Mouse (Mus musculus) testis, adult 2 months (tissue): ENCODE data around the gene Olfr768. TPM values are rescaled to one million over a fixed set of nuclear protein-coding genes. Genes with fewer than 3 reads are reported as not detected.
"Not testable (repeated sequence)": the region's sequence is repeated elsewhere in the genome, so short reads cannot be mapped to it uniquely, and the experiment has no call there.

Experiments used
- H3K27ac ChIP-seq: fragments of 200-500 bp; 2 replicates; pipeline ENCODE4 v1.5.1; 2012; ENCODE audit warnings: low read depth, low read length; ENCODE audit not compliant: control insufficient read depth, insufficient read depth
- H3K27me3 ChIP-seq: fragments of 200-500 bp; 2 replicates; pipeline ENCODE4 v1.6.1; 2012; ENCODE audit warnings: mild to moderate bottlenecking, low read length, moderate library complexity; ENCODE audit not compliant: control insufficient read depth, insufficient read depth
- H3K36me3 ChIP-seq: fragments of 200-500 bp; 2 replicates; pipeline ENCODE4 v1.6.1; 2012; ENCODE audit warnings: mild to moderate bottlenecking, low read length; ENCODE audit not compliant: control insufficient read depth, insufficient read depth
- H3K4me1 ChIP-seq: fragments of 200-500 bp; 2 replicates; pipeline ENCODE4 v1.6.1; 2012; ENCODE audit warnings: low read length; ENCODE audit not compliant: control insufficient read depth, insufficient read depth
- H3K4me3 ChIP-seq: fragments of 200-500 bp; 2 replicates; pipeline ENCODE4 v1.5.1; 2012; ENCODE audit warnings: low read depth, mild to moderate bottlenecking, low read length, moderate library complexity, mixed read lengths; ENCODE audit not compliant: control insufficient read depth
- CTCF ChIP-seq: fragments of 200-500 bp; IDR thresholded peaks from 2 replicates; pipeline ENCODE4 v1.5.1; 2012; ENCODE audit warnings: low read depth, mild to moderate bottlenecking, inconsistent platforms, low read length, moderate library complexity; ENCODE audit not compliant: control insufficient read depth, insufficient read depth, insufficient replicate concordance
- POLR2A ChIP-seq: fragments of 200-500 bp; IDR thresholded peaks from 2 replicates; pipeline ENCODE4 v1.6.1; 2012; ENCODE audit warnings: low read depth, mild to moderate bottlenecking, inconsistent platforms, low read length, moderate library complexity; ENCODE audit not compliant: control insufficient read depth
- polyA plus RNA-seq: library from polyadenylated mRNA; depleted of rRNA; stranded (reverse); fragments of >200 nt; gene quantifications from 2 replicates; pipeline ENCODE4 v1.2.3, GENCODE M21; 2012; rRNA removed

The Olfr768 gene
- not detected in 2 replicates for polyA plus RNA-seq

DNA sequence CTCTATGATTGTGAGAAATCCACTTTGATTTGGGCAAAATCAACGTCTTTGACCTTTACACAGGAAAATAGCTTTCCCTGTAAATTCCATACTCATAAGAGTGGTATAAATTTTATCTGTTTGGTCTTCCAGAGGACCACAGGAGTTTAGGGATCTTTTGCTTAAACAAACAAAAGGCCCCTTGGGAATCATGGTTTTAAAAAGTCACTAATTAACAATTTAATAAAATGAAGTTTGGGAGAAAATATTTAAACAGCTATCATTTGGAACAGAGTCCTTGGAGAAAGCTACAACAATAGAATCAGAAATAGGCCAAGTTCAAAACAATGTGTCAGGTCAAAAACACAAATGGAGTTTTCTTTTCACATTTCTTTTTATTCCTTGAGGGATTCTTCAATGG lies at the start of gene Olfr768:
Gene Olfr768 (minus strand): TSS at position 101 of the 400 bp plus-strand sequence.
- Histone ChIP-seq H3K4me1 (no peaks in the 10 kb centered on the region), H3K36me3 (no peaks in the 10 kb centered on the region), H3K27me3 (no peaks in the 10 kb centered on the region), H3K27ac (no peak within 1 kb of the TSS), H3K4me3 (no peak within 1 kb of the TSS)
- no peak for TF ChIP-seq CTCF
- TF ChIP-seq POLR2A, result no peak

DNA sequence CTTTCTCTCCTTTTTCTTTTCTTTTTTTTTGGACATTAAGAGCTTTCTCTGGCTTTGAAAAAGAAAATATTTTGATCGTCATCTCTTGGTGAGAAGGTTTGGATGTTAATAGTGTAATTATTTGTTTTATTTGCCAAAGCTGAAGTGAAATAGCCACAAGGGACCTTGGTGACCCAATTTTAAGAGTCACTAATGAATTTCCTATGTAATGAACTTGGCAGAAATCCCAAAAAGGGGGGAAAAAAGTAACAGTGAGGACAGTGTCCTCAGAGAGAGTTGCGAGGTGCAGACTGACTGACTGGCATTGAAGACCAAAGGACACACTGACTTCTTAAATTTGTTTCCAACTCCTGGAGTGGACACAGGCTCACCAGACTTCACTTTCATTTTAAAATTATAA lies 39.7 kb upstream of the Olfr768 start, which contains the start of gene Olfr770:
Gene Olfr770 (minus strand): TSS at position 101 of the 400 bp plus-strand sequence.
- Histone ChIP-seq H3K4me1 (no peaks in the 10 kb centered on the region), H3K27ac (no peak within 1 kb of the TSS), H3K4me3 (no peak within 1 kb of the TSS), H3K36me3 (no peaks in the 10 kb centered on the region), H3K27me3 (no peaks in the 10 kb centered on the region)
- TF ChIP-seq POLR2A (no peak), CTCF (no peak)

DNA sequence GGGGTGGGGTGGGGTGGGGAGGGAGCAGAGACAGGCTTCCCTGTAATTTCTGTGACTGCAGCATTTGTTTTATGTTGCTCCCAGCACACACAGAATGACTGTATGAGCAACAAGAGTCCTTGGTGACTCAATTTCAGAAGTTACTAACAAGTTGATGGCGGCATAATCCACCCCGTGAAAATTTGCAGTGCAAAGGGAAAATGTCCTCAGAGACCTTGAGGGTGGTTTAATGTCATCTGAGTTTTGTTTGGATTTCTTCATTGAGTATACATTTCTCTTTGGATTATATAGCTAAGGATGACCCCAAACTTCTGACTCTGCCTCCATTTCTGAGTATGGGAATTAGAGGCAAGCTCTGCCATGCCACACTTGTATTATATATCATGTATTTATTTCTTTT lies 18.6 kb upstream of the Olfr768 start, which contains the start of gene Olfr769:
Gene Olfr769 (minus strand): TSS at position 101 of the 400 bp plus-strand sequence.
- TF ChIP-seq POLR2A (no peak), CTCF (no peak)
- Histone ChIP-seq H3K4me3 (no peak within 1 kb of the TSS), H3K27me3 (no peaks in the 10 kb centered on the region), H3K4me1 (no peaks in the 10 kb centered on the region), H3K36me3 (no peaks in the 10 kb centered on the region), H3K27ac (no peak within 1 kb of the TSS)

DNA sequence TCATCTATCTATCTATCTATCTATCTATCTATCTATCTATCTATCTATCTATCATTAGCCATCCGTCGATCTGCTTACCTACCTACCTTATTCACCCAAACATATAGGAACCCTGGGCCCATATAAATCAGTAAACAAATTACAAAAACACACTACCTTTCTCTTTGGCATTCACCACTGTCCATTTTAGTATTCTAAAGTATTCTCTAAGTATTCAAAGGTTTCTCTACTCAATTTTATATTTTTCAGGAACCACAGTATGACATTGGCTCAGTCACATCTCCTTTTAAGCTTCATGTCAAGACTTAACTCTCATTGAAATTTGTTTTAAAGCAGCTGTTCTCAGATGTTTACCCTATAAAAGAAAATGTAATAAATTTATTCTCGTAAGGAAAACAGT lies 16.0 kb upstream of the Olfr768 start:
- Histone ChIP-seq H3K27me3 (no peaks in the 10 kb centered on the region), H3K4me3 (no peak overlapping the region), H3K27ac (no peak overlapping the region), H3K36me3 (no peaks in the 10 kb centered on the region), H3K4me1 (no peaks in the 10 kb centered on the region)
- TF ChIP-seq POLR2A, result no peak
- no peak for TF ChIP-seq CTCF

DNA sequence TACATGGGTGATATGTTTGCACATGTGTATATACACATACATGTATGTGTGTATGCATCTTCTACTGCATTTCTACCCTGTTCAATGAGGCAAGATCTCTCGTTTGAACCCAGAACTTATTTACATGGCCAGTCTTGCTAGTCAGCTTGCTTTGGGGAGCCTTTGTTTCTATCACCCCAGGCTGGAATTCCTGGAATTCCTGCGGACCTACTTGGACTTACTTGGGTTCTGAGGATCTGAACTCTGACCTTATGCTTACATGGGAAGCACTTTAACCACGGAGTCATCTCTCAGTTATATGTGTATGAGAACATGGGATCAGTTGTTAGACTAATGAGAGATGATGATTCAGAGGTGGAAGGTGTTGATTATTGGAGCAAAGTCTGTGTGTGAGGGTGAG lies 2.1 kb upstream of the Olfr768 start:
- H3K4me3 ChIP-seq, result no peak overlapping the region
- H3K4me1 ChIP-seq, result no peaks in the 10 kb centered on the region
- H3K27me3 ChIP-seq, result no peaks in the 10 kb centered on the region
- no peaks in the 10 kb centered on the region for H3K36me3 ChIP-seq
- no peak for TF ChIP-seq POLR2A
- TF ChIP-seq CTCF, result no peak
- H3K27ac ChIP-seq, result no peak overlapping the region

DNA sequence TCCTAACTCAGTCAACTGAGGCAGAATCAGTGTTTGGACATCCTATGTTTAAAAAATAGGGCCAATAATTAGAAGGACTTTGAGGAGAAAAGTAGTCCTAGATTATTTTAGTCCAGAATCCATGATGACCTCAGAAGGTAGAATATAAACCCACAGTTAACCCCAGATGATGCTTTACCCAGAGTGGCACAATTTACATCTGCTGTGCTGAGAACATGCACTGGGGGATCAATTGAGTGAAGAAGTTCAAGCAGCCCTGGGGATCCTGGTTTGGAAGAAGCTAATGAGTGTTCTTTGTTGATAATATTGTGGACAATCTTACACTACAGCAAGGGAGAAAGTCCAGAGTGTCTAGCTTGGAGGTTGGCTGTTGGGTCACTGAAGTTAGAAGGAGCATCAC lies 16.4 kb downstream of the Olfr768 start, which contains the start of gene Olfr767:
Gene Olfr767 (minus strand): TSS at position 101 of the 400 bp plus-strand sequence.
- H3K4me3 ChIP-seq, H3K4me1 ChIP-seq, H3K36me3 ChIP-seq, H3K27ac ChIP-seq, H3K27me3 ChIP-seq: not testable (repeated sequence)

DNA sequence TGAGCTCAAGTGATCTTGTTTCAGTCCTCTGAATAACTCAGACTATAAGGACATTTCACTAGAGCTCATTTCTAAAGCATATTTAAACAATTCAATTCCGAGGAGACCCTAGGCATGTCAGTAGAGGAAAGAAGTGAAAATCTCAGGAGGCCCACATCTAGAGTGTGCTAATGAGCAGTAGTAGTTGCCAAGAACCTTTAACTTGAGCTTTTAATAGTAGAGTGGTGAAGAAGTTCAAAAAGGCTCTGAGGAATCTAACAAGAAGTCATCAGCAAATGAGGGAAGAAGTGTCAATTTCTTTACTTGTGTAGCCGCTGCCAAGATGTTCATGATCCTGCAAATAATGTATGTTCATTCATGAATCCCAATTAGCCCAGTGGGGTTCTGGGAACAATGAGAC lies 30.3 kb downstream of the Olfr768 start, which contains the start of gene Olfr766-ps1:
Gene Olfr766-ps1 (minus strand): TSS at position 101 of the 400 bp plus-strand sequence.
- no peaks in the 10 kb centered on the region for H3K27me3 ChIP-seq
- H3K27ac ChIP-seq, result no peak within 1 kb of the TSS
- no peak for TF ChIP-seq POLR2A
- no peak for TF ChIP-seq CTCF
- no peak within 1 kb of the TSS for H3K4me3 ChIP-seq
- H3K36me3 ChIP-seq, result no peaks in the 10 kb centered on the region
- no peaks in the 10 kb centered on the region for H3K4me1 ChIP-seq

DNA sequence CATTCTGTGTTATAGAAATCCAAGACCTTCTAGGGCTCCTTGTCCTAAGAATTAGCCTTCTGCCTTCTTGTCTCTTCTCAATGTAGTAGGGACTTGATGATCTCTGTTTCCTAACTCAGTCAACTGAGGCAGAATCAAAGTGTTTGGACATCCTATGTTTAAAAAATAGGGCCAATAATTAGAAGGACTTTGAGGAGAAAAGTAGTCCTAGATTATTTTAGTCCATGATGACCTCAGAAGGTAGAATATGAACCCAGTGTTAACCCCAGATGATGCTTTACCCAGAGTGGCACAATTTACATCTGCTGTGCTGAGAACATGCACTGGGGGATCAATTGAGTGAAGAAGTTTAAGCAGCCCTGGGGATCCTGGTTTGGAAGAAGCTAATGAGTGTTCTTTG lies 49.3 kb downstream of the Olfr768 start, which contains the start of gene Olfr765:
Gene Olfr765 (minus strand): TSS at position 101 of the 400 bp plus-strand sequence.
- not testable (repeated sequence) for H3K36me3 ChIP-seq, H3K27me3 ChIP-seq, H3K27ac ChIP-seq, H3K4me3 ChIP-seq, H3K4me1 ChIP-seq

Other genes starting within 250 kb of the Olfr768 start
- 0.82 and 0.93 TPM in 2 replicates for gene Gdf11, start 207.7 kb downstream of the Olfr768 start, polyA plus RNA-seq
- gene Cd63, start 198.4 kb downstream of the Olfr768 start, polyA plus RNA-seq, result 28.8 and 30.9 TPM in 2 replicates
- 7.5 and 8.9 TPM in 2 replicates for gene Rdh5, start 176.5 kb downstream of the Olfr768 start, polyA plus RNA-seq
- gene Bloc1s1, start 175.3 kb downstream of the Olfr768 start, polyA plus RNA-seq, result 97.9 and 108 TPM in 2 replicates
- gene Itga7, start 165.6 kb downstream of the Olfr768 start, polyA plus RNA-seq, result 19.0 and 19.1 TPM in 2 replicates
- gene Mettl7b, start 138.4 kb downstream of the Olfr768 start, polyA plus RNA-seq, result 1.3 and 1.6 TPM in 2 replicates
- gene Olfr9, start 109.9 kb downstream of the Olfr768 start, polyA plus RNA-seq, result not detected in 2 replicates
- gene Olfr763, start 88.6 kb downstream of the Olfr768 start, polyA plus RNA-seq, result not detected in 2 replicates
- 0.04 TPM in 1 of 2 replicates, not detected in the other for gene Olfr764-ps1, start 59.5 kb downstream of the Olfr768 start, polyA plus RNA-seq
- gene Olfr765, start 49.4 kb downstream of the Olfr768 start, polyA plus RNA-seq, result not detected in 2 replicates
- gene Olfr766-ps1, start 30.4 kb downstream of the Olfr768 start, polyA plus RNA-seq, result not detected in 2 replicates
- not detected in 2 replicates for gene Olfr767, start 16.5 kb downstream of the Olfr768 start, polyA plus RNA-seq
- gene Olfr769, start 18.5 kb upstream of the Olfr768 start, polyA plus RNA-seq, result not detected in 2 replicates
- not detected in 2 replicates for gene Olfr770, start 39.6 kb upstream of the Olfr768 start, polyA plus RNA-seq
- gene Olfr771, start 65.4 kb upstream of the Olfr768 start, polyA plus RNA-seq, result not detected in 2 replicates
- not detected in 2 replicates for gene Olfr772, start 78.5 kb upstream of the Olfr768 start, polyA plus RNA-seq
- gene Olfr773, start 88.0 kb upstream of the Olfr768 start, polyA plus RNA-seq, result not detected in 2 replicates
- not detected in 2 replicates for gene Olfr774, start 136.8 kb upstream of the Olfr768 start, polyA plus RNA-seq
- not detected in 2 replicates for gene Olfr775, start 149.0 kb upstream of the Olfr768 start, polyA plus RNA-seq
- not detected in 2 replicates for gene Olfr776, start 159.8 kb upstream of the Olfr768 start, polyA plus RNA-seq
- gene Olfr777, start 172.1 kb upstream of the Olfr768 start, polyA plus RNA-seq, result not detected in 2 replicates
- gene Olfr780, start 218.7 kb upstream of the Olfr768 start, polyA plus RNA-seq, result not detected in 2 replicates
- not detected in 2 replicates for gene Olfr781, start 229.5 kb upstream of the Olfr768 start, polyA plus RNA-seq
- gene Olfr782, start 249.5 kb upstream of the Olfr768 start, polyA plus RNA-seq, result not detected in 2 replicates